Mouse (Mus musculus): ENCODE results near the gene Lck. TPM values are rescaled to one million over a fixed set of nuclear protein-coding genes. Genes with fewer than 3 reads are reported as not detected.
A peak's percentile ranks its signal among the peaks of the same experiment; 100 is the strongest.

The Lck gene
- total and polyA plus RNA-seq, 3 experiments = 67.2 to 138 (median 70.0) TPM

GRCm38 (mm10) chr4:129513891-129514290, 59.5 kb downstream of the Lck start:
- H3K4me2 ChIP-seq (ENCODE audit: insufficient read depth, low read depth, poor library complexity, severe bottlenecking) = peak overlapping the region; percentile 79
- peaks cover 10 to 48% of the 10 kb centered on the region in 2 experiments for H3K4me1 ChIP-seq (ENCODE audit: control insufficient read depth in 1 of 2, insufficient read depth in 2 of 2)
- peak overlapping the region; percentile 66 to 97 (median 83) for H3K4me3 ChIP-seq (replicated peaks in 1 of 3; ENCODE audit: low read depth in 2 of 3, low read length in 2 of 3, poor library complexity in 1 of 3)
- dilution Hi-C loops (cut with MboI; ENCODE audit: extremely low pct_ligation_motif_present, extremely low pct_unique_long_range_greater_than_20kb, low sequenced_read_pairs) = no loop called here
- H3K36me3 ChIP-seq (replicated peaks in 1 of 2; ENCODE audit: control insufficient read depth in 1 of 2, insufficient read depth in 1 of 2, low read length in 1 of 2) = peaks cover 26 to 28% of the 10 kb centered on the region in 2 experiments
- peaks cover 4% of the 10 kb centered on the region for H3K27me3 ChIP-seq (replicated peaks)
- DNase-seq (ENCODE audit: extremely low read depth) = no peak
- TF ChIP-seq POLR2AphosphoS2 (IDR thresholded peaks at IDR 0.05; ENCODE audit: low read depth, low read length) (no peak), USF2 (conservative IDR thresholded peaks at IDR 0.05; ENCODE audit: low read depth, low read length) (no peak), NELFE (IDR thresholded peaks at IDR 0.05; ENCODE audit: low read depth, low read length) (no peak), ZC3H11A (IDR thresholded peaks at IDR 0.05; ENCODE audit: low read depth, low read length) (no peak), MXI1 (IDR thresholded peaks at IDR 0.05; ENCODE audit: low read depth, low read length) (no peak), POLR2A (IDR thresholded peaks at IDR 0.05; ENCODE audit: low read depth, low read length) (no peak), PAX5 (IDR thresholded peaks at IDR 0.05; ENCODE audit: low read length) (no peak), ELF1 (IDR thresholded peaks at IDR 0.05; ENCODE audit: low read depth, low read length) (no peak), USF1 (IDR thresholded peaks at IDR 0.05; ENCODE audit: low read depth, low read length) (no peak), GABPA (IDR thresholded peaks at IDR 0.05; ENCODE audit: insufficient replicate concordance, low read depth, low read length) (no peak), UBTF (IDR thresholded peaks at IDR 0.05; ENCODE audit: low read depth, low read length) (no peak; the same call in 1 of the 2 replicates), ETS1 (conservative IDR thresholded peaks at IDR 0.05; ENCODE audit: low read depth, low read length) (no peak), CHD1 (IDR thresholded peaks at IDR 0.05; ENCODE audit: low read depth, low read length) (no peak), CTCF (conservative IDR thresholded peaks at IDR 0.05 in 1 of 2, IDR thresholded peaks at IDR 0.05 in 1 of 2; ENCODE audit: low read depth in 2 of 2, low read length in 2 of 2) (no peak), JUND (conservative IDR thresholded peaks at IDR 0.05; ENCODE audit: low read depth, low read length) (no peak), MYC (IDR thresholded peaks at IDR 0.05; ENCODE audit: low read depth, low read length) (no peak), MAX (IDR thresholded peaks at IDR 0.05; ENCODE audit: low read length) (no peak), EP300 (IDR thresholded peaks at IDR 0.05; ENCODE audit: low read length) (no peak), MEF2A (IDR thresholded peaks at IDR 0.05; ENCODE audit: borderline replicate concordance, low read depth, low read length) (no peak), TBP (conservative IDR thresholded peaks at IDR 0.05; ENCODE audit: low read depth, low read length) (no peak)
- H3K9ac ChIP-seq (ENCODE audit: insufficient read depth, low read depth) = peak overlapping the region; percentile 99
- in situ Hi-C loops (cut with MboI; ENCODE audit: low pct_ligation_motif_present, low pct_unique_long_range_greater_than_20kb, low sequenced_read_pairs) = no loop called here
- no peaks in the 10 kb centered on the region for H3K9me3 ChIP-seq (replicated peaks; ENCODE audit: low read length)
- 0 out of 2 replicates have a peak overlapping the region, but pooled peaks have one; percentile 51 for H3K27ac ChIP-seq (ENCODE audit: insufficient read depth, low read depth)
- H3K79me2 ChIP-seq (replicated peaks; ENCODE audit: control insufficient read depth, extremely low read depth, insufficient read depth, poor library complexity, severe bottlenecking) = peaks cover 14% of the 10 kb centered on the region

- peaks cover 14% of the 10 kb centered on the region for H3K79me2 ChIP-seq (replicated peaks; ENCODE audit: control insufficient read depth, extremely low read depth, insufficient read depth, poor library complexity, severe bottlenecking)
- H3K9me3 ChIP-seq (replicated peaks; ENCODE audit: low read length) = no peaks in the 10 kb centered on the region
- dilution Hi-C loops (cut with MboI; ENCODE audit: extremely low pct_ligation_motif_present, extremely low pct_unique_long_range_greater_than_20kb, low sequenced_read_pairs) (no loop called here), in situ Hi-C loops (cut with MboI; ENCODE audit: low pct_ligation_motif_present, low pct_unique_long_range_greater_than_20kb, low sequenced_read_pairs) (no loop called here)
- H3K27me3 ChIP-seq (replicated peaks) = peaks cover 4% of the 10 kb centered on the region
- DNase-seq (ENCODE audit: extremely low read depth) = peak; percentile 76
- peaks cover 10 to 47% of the 10 kb centered on the region in 2 experiments for H3K4me1 ChIP-seq (ENCODE audit: control insufficient read depth in 1 of 2, insufficient read depth in 2 of 2)
- peak within 1 kb of the TSS; percentile 66 to 97 (median 83) for H3K4me3 ChIP-seq (replicated peaks in 1 of 3; ENCODE audit: low read depth in 2 of 3, low read length in 2 of 3, poor library complexity in 1 of 3)
- peaks cover 20 to 21% of the 10 kb centered on the region in 2 experiments for H3K36me3 ChIP-seq (replicated peaks in 1 of 2; ENCODE audit: control insufficient read depth in 1 of 2, insufficient read depth in 1 of 2, low read length in 1 of 2)
- H3K4me2 ChIP-seq (ENCODE audit: insufficient read depth, low read depth, poor library complexity, severe bottlenecking) = peak within 1 kb of the TSS; percentile 79
- H3K27ac ChIP-seq (ENCODE audit: insufficient read depth, low read depth) = peak within 1 kb of the TSS; percentile 51; the same call in 1 of the 2 replicates
- H3K9ac ChIP-seq (ENCODE audit: insufficient read depth, low read depth) = peak within 1 kb of the TSS; percentile 99
- TF ChIP-seq SIN3A (IDR thresholded peaks at IDR 0.05; ENCODE audit: low read length) (peak; percentile 57), MEF2A (IDR thresholded peaks at IDR 0.05; ENCODE audit: borderline replicate concordance, low read depth, low read length) (peak; percentile 29; the same call in 1 of the 2 replicates), MXI1 (IDR thresholded peaks at IDR 0.05; ENCODE audit: low read depth, low read length) (peak; percentile 45; the same call in 1 of the 2 replicates), CTCF (conservative IDR thresholded peaks at IDR 0.05 in 1 of 2, IDR thresholded peaks at IDR 0.05 in 1 of 2; ENCODE audit: low read depth in 2 of 2, low read length in 2 of 2) (0 out of 4 replicates have a peak, but pooled peaks of 1 of the 2 experiments have one; percentile 15), MAZ (IDR thresholded peaks at IDR 0.05; ENCODE audit: low read depth, low read length) (peak; percentile 67; the same call in 1 of the 2 replicates), SMC3 (IDR thresholded peaks at IDR 0.05; ENCODE audit: low read depth, low read length) (no peak), POLR2AphosphoS2 (IDR thresholded peaks at IDR 0.05; ENCODE audit: low read depth, low read length) (peak; percentile 78; the same call in 1 of the 2 replicates), ETS1 (conservative IDR thresholded peaks at IDR 0.05; ENCODE audit: low read depth, low read length) (no peak), ZKSCAN1 (IDR thresholded peaks at IDR 0.05; ENCODE audit: borderline replicate concordance, low read depth, low read length) (no peak), POLR2A (IDR thresholded peaks at IDR 0.05; ENCODE audit: low read depth, low read length) (peak; percentile 99), PAX5 (IDR thresholded peaks at IDR 0.05; ENCODE audit: low read length) (no peak), BHLHE40 (IDR thresholded peaks at IDR 0.05; ENCODE audit: low read depth, low read length) (peak; percentile 89), TBP (conservative IDR thresholded peaks at IDR 0.05; ENCODE audit: low read depth, low read length) (peak; percentile 80), TCF12 (IDR thresholded peaks at IDR 0.05; ENCODE audit: low read depth, low read length) (peak; percentile 89), ZMIZ1 (IDR thresholded peaks at IDR 0.05; ENCODE audit: low read depth, low read length) (peak; percentile 99), MAX (IDR thresholded peaks at IDR 0.05; ENCODE audit: low read length) (peak; percentile 10; the same call in 1 of the 2 replicates), UBTF (IDR thresholded peaks at IDR 0.05; ENCODE audit: low read depth, low read length) (no peak), NRF1 (IDR thresholded peaks at IDR 0.05; ENCODE audit: low read depth, low read length) (no peak), NELFE (IDR thresholded peaks at IDR 0.05; ENCODE audit: low read depth, low read length) (peak; percentile 98), MAFK (IDR thresholded peaks at IDR 0.05; ENCODE audit: insufficient replicate concordance, low read length) (no peak), ZC3H11A (IDR thresholded peaks at IDR 0.05; ENCODE audit: low read depth, low read length) (no peak)
Measured at GRCm38 (mm10) chr4:129513086-129513767, 60.2 kb downstream of the Lck start, which contains the start of gene Marcksl1. Gene Marcksl1 (plus strand): TSS chr4:129513581.
